Mouse (Mus musculus) limb, embryonic 13.5 days (tissue): ENCODE results near the gene Dgcr6. TPM values are rescaled to one million over a fixed set of nuclear protein-coding genes. Genes with fewer than 3 reads are reported as not detected.

Experiments used
- ATAC-seq: fragments of 200-750 bp; cut with Nextera tagmentation; 2 replicates; pipeline ENCODE4 v1.8.0; 2017; ENCODE audit warnings: low read depth, moderate number of reproducible peaks, moderate TSS enrichment; ENCODE audit not compliant: low FRiP score
- H3K27ac ChIP-seq: fragments of 300-500 bp; sonication (generic); 2 replicates; pipeline ENCODE4 v1.5.1; 2015; ENCODE audit warnings: inconsistent platforms, mild to moderate bottlenecking, moderate library complexity
- H3K27me3 ChIP-seq: fragments of 300-500 bp; sonication (generic); 2 replicates; pipeline ENCODE4 v1.6.1; 2015; ENCODE audit warnings: mild to moderate bottlenecking, inconsistent platforms
- H3K36me3 ChIP-seq: fragments of 300-500 bp; sonication (generic); 2 replicates; pipeline ENCODE4 v1.6.1; 2015; ENCODE audit warnings: inconsistent platforms, mild to moderate bottlenecking, moderate library complexity
- H3K4me1 ChIP-seq: fragments of 300-500 bp; sonication (generic); 2 replicates; pipeline ENCODE4 v1.6.1; 2015; ENCODE audit warnings: inconsistent platforms
- H3K4me2 ChIP-seq: fragments of 300-500 bp; sonication (generic); replicated peaks from 2 replicates; pipeline ENCODE4 v1.6.1; 2015; ENCODE audit warnings: inconsistent platforms, mild to moderate bottlenecking, moderate library complexity
- H3K4me3 ChIP-seq: fragments of 300-500 bp; sonication (generic); 2 replicates; pipeline ENCODE4 v1.5.1; 2015; ENCODE audit warnings: moderate library complexity, mild to moderate bottlenecking, inconsistent platforms
- H3K9ac ChIP-seq: fragments of 300-500 bp; sonication (generic); 2 replicates; pipeline ENCODE4 v1.6.1; 2015; ENCODE audit warnings: mild to moderate bottlenecking, inconsistent platforms
- H3K9me3 ChIP-seq: fragments of 300-500 bp; sonication (generic); 2 replicates; pipeline ENCODE4 v1.6.1; 2016; ENCODE audit warnings: inconsistent platforms
- WGBS: fragments of 180-500 bp; shearing (Covaris S2); methylation state at CpG from one replicate; pipeline ENCODE4 v1.1.7; 2015; 5-methylcytosine and 5-hydroxymethylcytosine counted together
- polyA plus RNA-seq: library from polyadenylated mRNA; unstranded; fragments of >200 nt; fragmentation: Nextera tagmentation; extraction: Ambion mirVana; gene quantifications from 2 replicates; pipeline ENCODE4 v1.2.1, GENCODE M21; 2015

The Dgcr6 gene
- polyA plus RNA-seq, 1 experiment from 2014 or later = 113 TPM

DNA sequence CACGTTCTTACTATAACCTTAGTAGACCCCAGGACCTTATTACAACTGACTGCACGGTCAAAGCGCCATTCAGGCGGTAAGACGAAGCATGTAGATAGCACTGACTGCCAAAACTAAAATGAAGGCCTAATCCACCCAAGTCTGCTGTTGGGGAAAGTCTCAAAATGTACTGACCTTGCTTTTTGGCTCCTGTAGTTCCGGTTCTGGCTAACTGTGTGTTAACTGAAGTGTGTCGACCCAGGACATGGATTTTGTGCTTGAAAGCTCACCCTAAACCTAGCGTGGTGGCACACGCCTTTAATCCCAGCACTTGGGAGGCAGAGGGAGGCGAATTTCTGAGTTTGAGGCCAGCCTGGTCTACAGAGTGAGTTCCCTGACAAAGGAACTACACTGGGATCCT lies 7.7 kb upstream of the Dgcr6 start:
- no peak overlapping the region for H3K4me3 ChIP-seq
- no peak overlapping the region for H3K9ac ChIP-seq
- peaks cover 5% of the 10 kb centered on the region; the same call in 1 of the 2 replicates for H3K9me3 ChIP-seq
- WGBS = 83% methylated on average over 10 of the region's 10 CpGs
- H3K27ac ChIP-seq = no peak overlapping the region
- ATAC-seq = no peak
- no peaks in the 10 kb centered on the region for H3K4me1 ChIP-seq
- H3K4me2 ChIP-seq = no peak overlapping the region
- H3K36me3 ChIP-seq = no peaks in the 10 kb centered on the region
- H3K27me3 ChIP-seq = no peaks in the 10 kb centered on the region

DNA sequence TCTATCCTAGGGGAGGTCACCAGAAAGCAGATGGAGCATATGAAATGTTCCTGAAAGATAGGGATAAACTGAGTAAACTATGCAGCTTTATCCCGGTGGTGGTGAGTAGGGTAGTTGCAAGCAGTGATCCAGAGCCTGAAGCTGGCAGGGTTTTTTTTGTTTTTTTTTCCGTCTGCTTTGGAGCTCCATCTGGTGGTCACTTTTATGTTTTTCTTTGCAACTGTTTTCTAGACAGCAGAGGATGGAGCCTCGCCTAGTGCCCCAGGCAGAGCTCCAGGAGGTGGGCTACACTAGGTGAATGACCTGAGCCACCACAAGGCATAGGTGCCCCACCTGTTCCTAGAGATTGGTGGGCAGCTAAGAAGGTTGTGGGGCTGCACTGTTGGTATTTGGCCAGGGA lies 5.0 kb upstream of the Dgcr6 start:
- ATAC-seq = no peak; the same call in 1 of the 2 replicates
- Histone ChIP-seq H3K36me3 (no peaks in the 10 kb centered on the region), H3K27me3 (0 out of 2 replicates have a peak, but pooled peaks cover 3% of the 10 kb centered on the region), H3K27ac (no peak overlapping the region), H3K4me3 (no peak overlapping the region), H3K4me1 (peaks cover 4% of the 10 kb centered on the region; the same call in 1 of the 2 replicates), H3K9me3 (no peaks in the 10 kb centered on the region), H3K4me2 (no peak overlapping the region), H3K9ac (no peak overlapping the region)
- 0% methylated on average over 3 of the region's 3 CpGs for WGBS

DNA sequence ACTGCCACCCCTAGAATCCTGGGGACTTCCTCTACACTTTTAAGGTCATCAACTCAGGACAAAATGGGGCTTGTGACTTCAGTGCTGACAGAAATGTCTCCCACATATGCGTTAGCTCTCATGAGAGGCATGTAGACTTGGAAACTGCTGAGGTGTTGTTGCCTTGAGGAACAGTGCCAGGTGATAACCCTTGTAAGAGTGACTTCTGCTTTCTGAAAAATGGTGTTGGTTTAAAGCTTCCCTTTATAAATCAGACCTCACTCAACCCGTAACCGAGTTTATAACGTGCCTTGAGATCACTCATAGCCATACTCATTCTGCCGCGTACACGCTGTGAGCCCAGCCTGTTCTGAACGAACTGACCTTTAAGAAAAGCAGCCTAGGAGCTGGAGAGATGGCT lies 4.6 kb upstream of the Dgcr6 start:
- no peak overlapping the region for H3K4me3 ChIP-seq
- H3K9ac ChIP-seq = no peak overlapping the region
- H3K27ac ChIP-seq = no peak overlapping the region
- H3K27me3 ChIP-seq = 0 out of 2 replicates have a peak, but pooled peaks cover 3% of the 10 kb centered on the region
- H3K4me2 ChIP-seq = no peak overlapping the region
- ATAC-seq = no peak
- WGBS = 72% methylated on average over 8 of the region's 8 CpGs
- no peaks in the 10 kb centered on the region for H3K9me3 ChIP-seq
- H3K4me1 ChIP-seq = peaks cover 7% of the 10 kb centered on the region
- H3K36me3 ChIP-seq = no peaks in the 10 kb centered on the region

DNA sequence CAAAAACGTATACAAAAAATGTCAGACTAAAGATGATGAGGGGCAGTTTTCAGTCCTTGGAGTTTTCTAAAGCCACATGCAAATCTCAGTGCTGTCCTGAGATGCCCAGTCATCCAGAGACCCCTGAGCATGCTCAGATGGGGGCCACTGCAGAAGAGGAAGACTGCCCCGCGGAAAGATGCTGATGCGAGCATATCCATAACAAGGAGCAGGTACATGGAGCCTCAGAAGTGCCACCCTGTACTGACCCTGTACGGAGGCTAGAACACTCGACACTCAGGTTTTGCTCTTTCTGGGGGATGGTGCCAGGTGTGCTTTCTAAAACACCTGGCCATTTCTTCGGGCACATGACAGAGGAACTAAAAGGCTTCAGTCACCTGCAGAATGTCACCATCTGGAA lies 338 bp upstream of the Dgcr6 start:
- ATAC-seq = 0 out of 2 replicates have a peak, but pooled peaks have one; percentile 31
- no peak overlapping the region for H3K4me3 ChIP-seq

GRCm38 (mm10) chr16:18056215-18056614 lies 3.6 kb downstream of the Dgcr6 start:
- WGBS = 59% methylated on average over 2 of the region's 2 CpGs
- ATAC-seq = no peak
- H3K36me3 ChIP-seq = no peaks in the 10 kb centered on the region

More for the DNA sequence above, 338 bp upstream of the Dgcr6 start:
- WGBS = 55% methylated on average over 7 of the region's 7 CpGs
- H3K27ac ChIP-seq = no peak overlapping the region
- peak overlapping the region; percentile 39; the same call in 1 of the 2 replicates for H3K4me2 ChIP-seq
- no peak overlapping the region for H3K9ac ChIP-seq
- H3K36me3 ChIP-seq = no peaks in the 10 kb centered on the region
- peaks cover 7% of the 10 kb centered on the region for H3K4me1 ChIP-seq
- H3K9me3 ChIP-seq = no peaks in the 10 kb centered on the region
- H3K27me3 ChIP-seq = 0 out of 2 replicates have a peak, but pooled peaks cover 3% of the 10 kb centered on the region

GRCm38 (mm10) chr16:18058331-18058731 lies 5.7 kb downstream of the Dgcr6 start:
- no peaks in the 10 kb centered on the region for H3K27me3 ChIP-seq
- H3K9me3 ChIP-seq = no peaks in the 10 kb centered on the region
- no peak overlapping the region for H3K4me2 ChIP-seq
- no peaks in the 10 kb centered on the region for H3K36me3 ChIP-seq
- ATAC-seq = no peak; the same call in 1 of the 2 replicates
- H3K4me1 ChIP-seq = no peaks in the 10 kb centered on the region
- WGBS = 77% methylated on average over 6 of the region's 6 CpGs
- no peak overlapping the region for H3K27ac ChIP-seq
- no peak overlapping the region for H3K4me3 ChIP-seq
- H3K9ac ChIP-seq = no peak overlapping the region

More at GRCm38 (mm10) chr16:18056215-18056614, 3.6 kb downstream of the Dgcr6 start:
- no peaks in the 10 kb centered on the region for H3K9me3 ChIP-seq
- no peak overlapping the region for H3K9ac ChIP-seq
- no peak overlapping the region for H3K4me3 ChIP-seq
- 0 out of 2 replicates have a peak, but pooled peaks cover 3% of the 10 kb centered on the region for H3K27me3 ChIP-seq
- H3K27ac ChIP-seq = no peak overlapping the region
- peaks cover 7% of the 10 kb centered on the region for H3K4me1 ChIP-seq
- no peak overlapping the region for H3K4me2 ChIP-seq

DNA sequence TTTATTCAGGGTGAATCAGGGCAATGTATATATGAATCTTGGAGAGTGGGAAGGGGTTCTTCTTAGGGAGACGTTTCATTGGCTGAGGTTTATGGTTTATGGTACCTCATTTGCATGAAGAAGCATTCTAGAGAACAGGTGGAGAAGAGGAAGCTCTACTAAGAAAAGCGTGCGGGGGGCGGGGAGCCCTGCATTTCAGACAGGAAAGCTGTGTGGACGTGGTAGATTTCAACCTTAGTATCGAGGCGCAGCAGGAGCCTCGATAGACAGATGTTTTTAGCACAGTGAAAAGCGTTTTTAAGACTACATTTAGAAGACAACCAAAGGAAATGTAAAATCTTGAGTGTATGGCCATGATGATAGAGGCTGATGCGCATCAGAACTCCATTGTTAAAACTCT lies 6.6 kb downstream of the Dgcr6 start:
- no peaks in the 10 kb centered on the region for H3K9me3 ChIP-seq
- H3K4me1 ChIP-seq = no peaks in the 10 kb centered on the region
- H3K4me2 ChIP-seq = no peak overlapping the region
- H3K27ac ChIP-seq = no peak overlapping the region
- H3K27me3 ChIP-seq = no peaks in the 10 kb centered on the region
- no peak for ATAC-seq
- no peak overlapping the region for H3K4me3 ChIP-seq
- no peaks in the 10 kb centered on the region for H3K36me3 ChIP-seq
- 74% methylated on average over 10 of the region's 10 CpGs for WGBS
- H3K9ac ChIP-seq = no peak overlapping the region

- no peaks in the 10 kb centered on the region for H3K9me3 ChIP-seq
- H3K4me2 ChIP-seq = no peak overlapping the region
- no peaks in the 10 kb centered on the region for H3K27me3 ChIP-seq
- no peak overlapping the region for H3K27ac ChIP-seq
- H3K4me3 ChIP-seq = no peak overlapping the region
- WGBS = 84% methylated on average over 11 of the region's 11 CpGs
- H3K4me1 ChIP-seq = no peaks in the 10 kb centered on the region
- no peaks in the 10 kb centered on the region for H3K36me3 ChIP-seq
- no peak for ATAC-seq
- no peak overlapping the region for H3K9ac ChIP-seq
Observed at GRCm38 (mm10) chr16:18061201-18061600, 8.5 kb downstream of the Dgcr6 start.

DNA sequence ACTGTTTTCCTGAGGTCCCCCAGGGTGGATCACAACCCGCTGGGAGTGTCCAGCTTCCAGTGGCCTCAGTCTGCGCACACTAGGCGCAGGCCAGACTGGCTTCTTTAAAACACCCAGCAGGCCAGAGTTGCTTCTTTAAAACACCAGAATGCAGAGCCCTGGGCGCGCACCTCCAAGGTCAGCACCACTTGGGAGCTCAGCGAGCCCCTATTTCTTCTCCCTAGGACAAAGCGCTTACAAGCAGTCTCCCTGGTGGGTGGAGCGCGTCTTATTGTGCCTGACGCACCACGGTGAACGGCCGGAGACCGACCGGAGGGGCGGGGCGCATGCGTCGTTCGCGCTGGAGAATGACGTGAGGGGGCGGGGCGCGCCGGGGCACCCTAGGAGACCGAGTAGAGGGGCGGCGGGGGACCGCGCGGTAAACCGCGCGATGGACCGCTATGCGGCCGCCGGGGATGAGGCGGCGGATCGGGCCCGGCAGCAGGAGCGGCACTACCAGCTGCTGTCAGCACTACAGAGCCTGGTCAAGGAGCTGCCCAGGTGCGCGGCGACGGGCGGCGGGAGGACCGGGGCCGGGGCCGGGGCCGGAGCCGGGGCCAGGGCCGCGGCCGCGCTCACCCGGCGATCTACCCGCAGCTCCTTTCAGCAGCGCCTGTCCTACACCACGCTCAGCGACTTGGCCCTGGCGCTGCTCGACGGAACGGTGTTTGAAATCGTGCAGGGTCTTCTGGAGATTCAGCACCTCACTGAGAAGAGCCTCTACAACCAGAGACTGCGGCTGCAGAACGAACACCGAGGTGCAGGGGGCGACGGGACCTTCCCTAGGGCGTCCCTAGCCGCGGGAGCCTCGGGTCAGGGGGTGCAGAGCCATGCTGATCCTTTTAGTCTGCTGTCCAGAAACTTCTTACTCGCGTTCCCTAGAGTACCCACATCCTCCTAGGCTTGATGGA lies 13.7 kb downstream of the Dgcr6 start:
- peak; percentile 97 for ATAC-seq
- Histone ChIP-seq H3K4me3 (peak overlapping the region; percentile 94), H3K27me3 (no peaks in the 10 kb centered on the region), H3K4me1 (peaks cover 11% of the 10 kb centered on the region), H3K9ac (peak overlapping the region; percentile 94), H3K4me2 (peak overlapping the region; percentile 91), H3K27ac (peak overlapping the region; percentile 85; the same call in 1 of the 2 replicates), H3K36me3 (peaks cover 36% of the 10 kb centered on the region), H3K9me3 (no peaks in the 10 kb centered on the region)
- under 1% methylated on average over 76 of the region's 81 CpGs for WGBS

GRCm38 (mm10) chr16:18068653-18069376 lies 16.2 kb downstream of the Dgcr6 start:
- no peak overlapping the region for H3K4me3 ChIP-seq
- no peak overlapping the region for H3K4me2 ChIP-seq
- WGBS = 89% methylated on average over 8 of the region's 8 CpGs
- H3K9ac ChIP-seq = no peak overlapping the region
- no peak for ATAC-seq
- no peaks in the 10 kb centered on the region for H3K9me3 ChIP-seq
- no peaks in the 10 kb centered on the region for H3K27me3 ChIP-seq
- H3K4me1 ChIP-seq = peaks cover 11% of the 10 kb centered on the region
- no peak overlapping the region for H3K27ac ChIP-seq
- H3K36me3 ChIP-seq = peaks cover 52% of the 10 kb centered on the region

GRCm38 (mm10) chr16:18070798-18071197 lies 18.1 kb downstream of the Dgcr6 start:
- WGBS = 93% methylated on average over 5 of the region's 5 CpGs
- ATAC-seq = no peak
- H3K27ac ChIP-seq = no peak overlapping the region
- H3K27me3 ChIP-seq = no peaks in the 10 kb centered on the region
- peaks cover 11% of the 10 kb centered on the region for H3K4me1 ChIP-seq
- no peak overlapping the region for H3K9ac ChIP-seq
- H3K9me3 ChIP-seq = no peaks in the 10 kb centered on the region
- peaks cover 59% of the 10 kb centered on the region for H3K36me3 ChIP-seq
- H3K4me2 ChIP-seq = no peak overlapping the region
- no peak overlapping the region for H3K4me3 ChIP-seq

DNA sequence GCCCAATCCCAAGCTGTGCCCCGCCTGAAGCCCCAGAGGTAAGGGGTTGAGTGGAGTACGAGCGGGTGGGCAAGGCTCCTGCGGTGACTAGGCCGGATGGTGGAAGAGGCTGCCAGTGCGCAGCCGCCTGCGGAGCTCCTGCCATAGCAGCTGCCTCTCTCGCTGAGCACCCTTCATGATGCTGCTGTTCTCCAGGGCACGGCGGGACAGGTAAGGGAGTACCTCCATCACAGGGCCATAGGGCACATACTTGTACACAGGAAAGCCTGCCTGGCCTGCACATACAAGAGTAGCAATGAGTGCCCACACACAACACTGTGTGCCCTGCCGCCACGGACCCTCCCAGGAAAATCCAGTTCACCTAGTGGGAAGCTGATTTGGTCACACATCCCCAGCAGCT lies 19.4 kb downstream of the Dgcr6 start:
- peaks cover 7% of the 10 kb centered on the region for H3K4me1 ChIP-seq
- H3K9me3 ChIP-seq = no peaks in the 10 kb centered on the region
- no peak overlapping the region for H3K9ac ChIP-seq
- no peak for ATAC-seq
- no peak overlapping the region for H3K4me2 ChIP-seq
- peaks cover 62% of the 10 kb centered on the region for H3K36me3 ChIP-seq
- no peak overlapping the region for H3K4me3 ChIP-seq
- no peaks in the 10 kb centered on the region for H3K27me3 ChIP-seq
- no peak overlapping the region for H3K27ac ChIP-seq
- WGBS = 95% methylated on average over 13 of the region's 13 CpGs
